Mouse (Mus musculus) E14TG2a.4 (cell line): ENCODE measurements around the gene Zim1.

ENCODE experiments used
- H3K27me3 ChIP-seq: 2 replicates; pipeline ENCODE4 v1.6.1; 2014; ENCODE audit warnings: low read length, control low read depth; ENCODE audit not compliant: insufficient read depth
- H3K36me3 ChIP-seq: 2 replicates; pipeline ENCODE4 v1.6.1; 2014; ENCODE audit warnings: low read length, control low read depth; ENCODE audit not compliant: insufficient read depth
- H3K4me1 ChIP-seq: replicated peaks from 2 replicates; pipeline ENCODE4 v1.6.1; 2014; ENCODE audit warnings: low read depth, low read length, control low read depth
- H3K4me3 ChIP-seq: replicated peaks from 2 replicates; pipeline ENCODE4 v1.5.1; 2014; ENCODE audit warnings: mild to moderate bottlenecking, low read length
- H3K9me3 ChIP-seq: 2 replicates; pipeline ENCODE4 v1.6.1; 2014; ENCODE audit warnings: low read length, control low read depth
- CTCF ChIP-seq: conservative IDR thresholded peaks from 2 replicates; pipeline ENCODE4 v1.5.1; 2014; ENCODE audit warnings: low read length
- NANOG ChIP-seq: IDR thresholded peaks from 2 replicates; pipeline ENCODE4 v1.6.1; 2014; ENCODE audit warnings: borderline replicate concordance, low read length, mixed read lengths
- POU5F1 ChIP-seq: IDR thresholded peaks from 2 replicates; pipeline ENCODE4 v1.6.1; 2014; ENCODE audit warnings: low read length, borderline replicate concordance

The Zim1 gene

GRCm38 (mm10) chr7:6666726-6667125 is 29.5 kb downstream of the Zim1 start:
- no peak for TF ChIP-seq NANOG
- TF ChIP-seq POU5F1 = no peak
- TF ChIP-seq CTCF = no peak
- Histone ChIP-seq H3K27me3 (peaks cover 4% of the 10 kb centered on the region; the same call in 1 of the 2 replicates), H3K4me3 (no peak overlapping the region), H3K9me3 (peaks cover 8% of the 10 kb centered on the region; the same call in 1 of the 2 replicates), H3K36me3 (no peaks in the 10 kb centered on the region), H3K4me1 (peaks cover 6% of the 10 kb centered on the region)

DNA sequence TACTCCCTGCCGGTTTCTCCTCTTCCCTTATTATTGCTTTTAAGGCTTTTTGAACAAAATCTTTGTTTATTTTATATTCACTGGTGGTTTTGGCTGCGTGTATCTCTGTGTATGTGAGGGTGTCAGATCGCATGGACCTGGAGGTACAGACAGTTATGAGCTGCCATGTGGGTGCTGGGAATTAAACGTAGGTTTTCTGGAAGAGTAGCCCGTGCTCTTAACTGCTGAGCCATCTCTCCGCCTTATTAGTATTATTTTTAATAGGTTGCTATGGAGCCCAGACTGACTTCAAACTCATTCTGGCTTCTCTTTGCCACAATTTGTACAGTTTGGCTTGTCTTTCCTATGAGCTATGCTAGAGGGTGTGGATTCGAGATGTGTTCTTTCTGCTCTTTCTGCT is 32.8 kb downstream of the Zim1 start:
- Histone ChIP-seq H3K27me3 (peaks cover 4% of the 10 kb centered on the region; the same call in 1 of the 2 replicates), H3K9me3 (peaks cover 7% of the 10 kb centered on the region; the same call in 1 of the 2 replicates)
- TF ChIP-seq CTCF (no peak), NANOG (no peak), POU5F1 (no peak)

DNA sequence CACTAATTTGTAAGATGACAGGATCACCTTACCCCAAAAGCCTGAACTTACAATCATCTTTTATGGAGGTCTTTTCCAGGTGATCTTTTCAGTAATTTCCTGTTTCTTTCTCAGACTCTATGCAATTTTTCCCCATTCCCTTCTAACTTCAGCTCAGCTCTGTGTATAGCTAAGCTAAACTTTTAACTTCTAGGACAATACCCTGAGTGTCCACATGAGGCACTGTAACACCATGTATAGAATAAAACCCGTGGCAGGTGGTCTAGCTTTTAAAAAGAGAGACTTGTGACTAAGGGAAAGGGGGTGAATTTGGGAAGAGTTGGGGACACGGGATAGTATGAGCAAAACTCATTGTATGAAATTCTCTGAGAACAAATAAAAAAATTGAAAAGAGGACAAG is 36.6 kb downstream of the Zim1 start:
- H3K4me3 ChIP-seq = no peak overlapping the region
- peaks cover 4% of the 10 kb centered on the region; the same call in 1 of the 2 replicates for H3K27me3 ChIP-seq
- H3K36me3 ChIP-seq = no peaks in the 10 kb centered on the region
- no peaks in the 10 kb centered on the region; the same call in 1 of the 2 replicates for H3K9me3 ChIP-seq
- TF ChIP-seq POU5F1 (no peak), NANOG (no peak), CTCF (peak; percentile 89)
- H3K4me1 ChIP-seq = peaks cover 36% of the 10 kb centered on the region

More for the DNA sequence above, 32.8 kb downstream of the Zim1 start:
- Histone ChIP-seq H3K36me3 (no peaks in the 10 kb centered on the region), H3K4me1 (peaks cover 23% of the 10 kb centered on the region), H3K4me3 (no peak overlapping the region)

DNA sequence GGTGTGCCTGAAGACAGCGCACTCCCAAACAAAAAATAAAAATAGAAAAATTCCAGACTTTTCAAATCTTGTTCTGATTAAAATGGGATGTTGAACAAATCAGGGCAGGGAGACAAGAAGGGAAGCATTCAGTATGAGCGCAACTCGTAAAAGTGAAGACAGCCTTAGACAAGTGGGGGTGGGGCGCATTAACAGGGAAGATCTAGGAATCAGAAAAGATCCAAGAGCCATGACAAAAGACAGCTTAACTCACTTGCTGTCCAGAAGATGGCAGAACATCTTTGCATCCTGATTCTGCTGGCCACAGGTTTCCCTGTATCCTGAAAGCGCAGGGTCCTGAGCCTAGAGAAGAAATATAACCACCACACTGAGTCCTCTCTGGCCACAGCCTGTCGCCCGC is 37.6 kb downstream of the Zim1 start:
- Histone ChIP-seq H3K36me3 (no peaks in the 10 kb centered on the region), H3K4me3 (0 out of 2 replicates have a peak overlapping the region, but pooled peaks have one; percentile 0), H3K4me1 (peaks cover 38% of the 10 kb centered on the region), H3K9me3 (no peaks in the 10 kb centered on the region; the same call in 1 of the 2 replicates), H3K27me3 (0 out of 2 replicates have a peak, but pooled peaks cover 4% of the 10 kb centered on the region)
- TF ChIP-seq CTCF = no peak
- TF ChIP-seq NANOG = no peak; the same call in 1 of the 2 replicates
- no peak for TF ChIP-seq POU5F1

- Histone ChIP-seq H3K4me3 (no peak overlapping the region), H3K4me1 (peaks cover 22% of the 10 kb centered on the region), H3K9me3 (peaks cover 5% of the 10 kb centered on the region; the same call in 1 of the 2 replicates), H3K36me3 (peaks cover 6% of the 10 kb centered on the region; the same call in 1 of the 2 replicates), H3K27me3 (no peaks in the 10 kb centered on the region)
- no peak for TF ChIP-seq POU5F1
Observed at GRCm38 (mm10) chr7:6652151-6652550, 44.1 kb downstream of the Zim1 start.

DNA sequence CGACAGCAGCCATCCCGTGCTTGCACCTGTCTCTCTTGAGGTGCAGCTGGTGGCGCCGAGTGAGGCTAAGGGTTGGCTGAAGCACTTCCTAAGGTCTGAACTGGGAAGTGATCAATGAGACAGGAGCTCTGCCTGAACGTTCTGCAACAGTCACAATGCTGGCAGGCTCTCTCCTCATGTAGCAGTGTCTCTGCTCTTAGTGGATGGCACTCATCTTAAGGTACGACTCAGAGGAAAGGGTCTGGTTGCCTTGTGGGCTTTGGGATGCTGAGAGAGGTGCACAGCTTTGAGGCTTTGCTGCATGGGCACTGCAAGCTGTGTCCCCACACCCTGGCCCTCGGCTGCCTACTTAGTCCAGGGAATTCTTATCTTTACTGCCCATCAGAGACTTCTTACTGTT is 45.0 kb downstream of the Zim1 start:
- Histone ChIP-seq H3K9me3 (peaks cover 5% of the 10 kb centered on the region; the same call in 1 of the 2 replicates), H3K4me3 (no peak overlapping the region), H3K4me1 (peaks cover 20% of the 10 kb centered on the region), H3K27me3 (no peaks in the 10 kb centered on the region), H3K36me3 (peaks cover 6% of the 10 kb centered on the region; the same call in 1 of the 2 replicates)
- no peak for TF ChIP-seq POU5F1
- TF ChIP-seq CTCF = no peak
- TF ChIP-seq NANOG = no peak

DNA sequence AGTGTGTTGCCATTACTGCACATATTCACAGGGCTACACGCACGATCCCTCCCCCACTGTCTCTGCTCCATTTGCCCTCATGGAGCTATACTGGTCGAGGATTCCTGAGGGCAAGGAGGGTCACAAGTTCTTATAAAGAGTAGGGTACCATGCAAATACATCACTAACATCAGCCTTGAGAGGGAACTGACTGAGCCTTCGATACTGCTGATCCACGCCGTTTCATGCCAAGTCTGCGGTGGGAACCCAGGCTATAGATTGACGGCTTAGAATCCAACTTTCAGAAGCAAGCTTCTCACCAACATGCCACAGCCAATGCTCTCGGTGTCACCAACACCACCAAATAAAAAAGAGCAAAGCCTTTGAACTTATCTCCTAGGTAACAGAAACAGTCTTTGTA is 45.7 kb downstream of the Zim1 start:
- no peak for TF ChIP-seq NANOG
- no peak for TF ChIP-seq POU5F1
- no peak for TF ChIP-seq CTCF
- H3K4me1 ChIP-seq = peaks cover 20% of the 10 kb centered on the region

DNA sequence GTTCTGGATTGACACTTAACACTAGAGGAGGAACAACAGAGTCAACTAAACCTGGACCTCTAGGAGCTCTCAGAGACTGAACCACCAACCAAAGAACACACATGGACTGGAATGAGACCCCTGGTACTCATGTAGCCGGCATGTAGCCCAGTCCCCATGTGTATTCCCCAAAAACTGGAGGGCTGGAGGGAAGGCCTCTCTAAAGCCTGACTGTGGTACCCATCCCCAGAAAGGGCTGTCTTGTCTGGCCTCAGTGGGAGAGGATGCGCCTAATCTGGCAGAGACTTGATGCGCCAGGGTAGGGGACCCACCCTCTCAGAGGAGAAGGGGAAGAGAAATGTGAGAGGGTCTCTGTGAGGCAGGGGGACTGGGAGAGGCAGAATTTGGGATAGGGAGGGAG is 50.4 kb downstream of the Zim1 start:
- Histone ChIP-seq H3K36me3 (no peaks in the 10 kb centered on the region), H3K27me3 (no peaks in the 10 kb centered on the region), H3K4me1 (no peaks in the 10 kb centered on the region), H3K9me3 (no peaks in the 10 kb centered on the region), H3K4me3 (no peak overlapping the region)
- TF ChIP-seq POU5F1 (no peak), CTCF (no peak), NANOG (no peak)

More for the DNA sequence above, 45.7 kb downstream of the Zim1 start:
- H3K9me3 ChIP-seq = peaks cover 5% of the 10 kb centered on the region; the same call in 1 of the 2 replicates
- no peaks in the 10 kb centered on the region for H3K27me3 ChIP-seq
- H3K36me3 ChIP-seq = peaks cover 6% of the 10 kb centered on the region; the same call in 1 of the 2 replicates
- no peak overlapping the region for H3K4me3 ChIP-seq

DNA sequence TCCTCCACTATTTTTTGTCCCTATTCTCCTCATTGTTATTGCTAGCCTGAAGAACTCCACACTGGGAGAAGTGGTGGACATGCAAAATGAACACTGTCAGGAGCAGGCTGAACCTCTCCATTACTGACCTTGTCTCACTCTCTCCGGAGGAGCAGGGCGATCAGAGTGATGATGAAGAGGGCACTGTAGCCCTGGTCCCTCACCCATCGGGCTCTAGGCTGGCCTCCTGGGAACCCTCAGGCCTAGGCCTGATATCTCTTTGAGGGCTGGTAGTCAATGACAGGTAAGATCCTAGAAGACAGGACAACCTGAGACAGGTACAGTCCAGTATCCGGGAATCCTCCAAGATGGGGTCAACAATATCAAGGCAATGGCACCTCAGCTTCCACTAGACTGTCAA is 58.2 kb downstream of the Zim1 start:
- Histone ChIP-seq H3K36me3 (no peaks in the 10 kb centered on the region), H3K4me1 (no peaks in the 10 kb centered on the region), H3K4me3 (no peak overlapping the region), H3K9me3 (peaks cover 32% of the 10 kb centered on the region), H3K27me3 (no peaks in the 10 kb centered on the region)
- TF ChIP-seq NANOG = no peak
- no peak for TF ChIP-seq CTCF
- TF ChIP-seq POU5F1 = no peak
